ENCODE assay signal across 22 mouse cellular contexts in genomic region chr14:99313062-99313461, GRCm38 (mm10). TPM values are rescaled to one million over a fixed set of nuclear protein-coding genes. Genes with fewer than 3 reads are reported as not detected.
DNase-seq lines count a peak whose midpoint lies in the region; ATAC-seq and TF ChIP-seq lines count a peak whose summit lies in the region.
"Had no signal": no experiment of that assay in that cellular context is flagged by ENCODE, and none has a peak within 500 bp of the region (broad histone marks: within the 10 kb centered on the region; RNA-seq: fewer than 3 reads in every experiment).

No protein-coding gene starts in this region.

- 78% methylated on average over 24 of the region's 24 CpGs for WGBS in heart, embryonic 12.5 days
- WGBS in midbrain, embryonic 12.5 days: 87% methylated on average over 24 of the region's 24 CpGs
- WGBS in midbrain, postnatal 0 days: 89% methylated on average over 24 of the region's 24 CpGs
- 90% methylated on average over 24 of the region's 24 CpGs for WGBS in stomach, postnatal 0 days

- peak overlapping the region; percentile 21; the same call in 1 of the 2 replicates for H3K4me2 ChIP-seq in heart, embryonic 12.5 days
- no peak overlapping the region for H3K4me2 ChIP-seq in midbrain, embryonic 12.5 days (replicated peaks)
- H3K4me2 ChIP-seq in midbrain, postnatal 0 days (ENCODE audit: low read depth, low read length, poor library complexity, severe bottlenecking): no peak overlapping the region
- H3K4me2 ChIP-seq in stomach, postnatal 0 days (replicated peaks; ENCODE audit: low read depth): no peak overlapping the region
- H3K4me2 ChIP-seq: embryonic facial prominence, embryonic 13.5 days; forebrain, embryonic 12.5 days; hindbrain, embryonic 15.5 days had no signal

- H3K36me3 ChIP-seq in heart, embryonic 12.5 days: peaks cover 3% of the 10 kb centered on the region; the same call in 1 of the 2 replicates
- H3K36me3 ChIP-seq in midbrain, embryonic 12.5 days: peaks cover 5% of the 10 kb centered on the region; the same call in 1 of the 2 replicates
- H3K36me3 ChIP-seq in midbrain, postnatal 0 days (ENCODE audit: insufficient read depth, low read length): no peaks in the 10 kb centered on the region
- H3K36me3 ChIP-seq in G1E (replicated peaks): no peaks in the 10 kb centered on the region
- 0 out of 2 replicates have a peak, but pooled peaks cover 4% of the 10 kb centered on the region for H3K36me3 ChIP-seq in stomach, postnatal 0 days (ENCODE audit: control insufficient read depth, insufficient read depth, low read length)
- H3K36me3 ChIP-seq: forebrain, embryonic 12.5 days; hindbrain, embryonic 10.5 days; hindbrain, embryonic 15.5 days had no signal

- no peak overlapping the region for H3K9ac ChIP-seq in heart, embryonic 12.5 days
- H3K9ac ChIP-seq in midbrain, embryonic 12.5 days (replicated peaks): no peak overlapping the region
- no peak overlapping the region for H3K9ac ChIP-seq in midbrain, postnatal 0 days (replicated peaks; ENCODE audit: low read length, poor library complexity, severe bottlenecking)
- H3K9ac ChIP-seq in stomach, postnatal 0 days (ENCODE audit: low read length): no peak overlapping the region
- H3K9ac ChIP-seq: embryonic facial prominence, embryonic 13.5 days; forebrain, embryonic 12.5 days; hindbrain, embryonic 15.5 days had no signal

- no peaks in the 10 kb centered on the region for H3K9me3 ChIP-seq in heart, embryonic 12.5 days (replicated peaks)
- no peaks in the 10 kb centered on the region for H3K9me3 ChIP-seq in midbrain, embryonic 12.5 days
- no peaks in the 10 kb centered on the region for H3K9me3 ChIP-seq in midbrain, postnatal 0 days (ENCODE audit: low read length)
- H3K9me3 ChIP-seq in G1E (replicated peaks): peaks cover 48% of the 10 kb centered on the region
- no peaks in the 10 kb centered on the region for H3K9me3 ChIP-seq in stomach, postnatal 0 days (ENCODE audit: control insufficient read depth, low read length)
- H3K9me3 ChIP-seq: embryonic facial prominence, embryonic 13.5 days; heart, embryonic 10.5 days; hindbrain, embryonic 10.5 days; hindbrain, embryonic 15.5 days had no signal

- TF ChIP-seq EP300 in stomach, postnatal 0 days (optimal IDR thresholded peaks at IDR 0.05): no peak

- no peak for TF ChIP-seq CTCF in midbrain, postnatal 0 days (IDR thresholded peaks at IDR 0.05)
- TF ChIP-seq CTCF in G1E (IDR thresholded peaks at IDR 0.05; ENCODE audit: low read depth, low read length): no peak
- no peak for TF ChIP-seq CTCF in stomach, postnatal 0 days (IDR thresholded peaks at IDR 0.05; ENCODE audit: low read depth)

- DNase-seq in heart, postnatal 4 days: no peak
- DNase-seq in midbrain, postnatal 0 days (ENCODE audit: low spot score): no peak
- DNase-seq in G1E (ENCODE audit: low spot score): no peak
- no peak for DNase-seq in stomach, postnatal 0 days (ENCODE audit: low spot score)
- no peak for DNase-seq in layer of hippocampus, postnatal 10 days (ENCODE audit: low spot score in 2 of 2)
- no peak for DNase-seq in cerebellum, adult 8-10 months
- DNase-seq: adrenal gland, adult 2 months; adrenal gland, postnatal 36 days; cerebellum, adult 9-10 months; cerebellum, postnatal 25 days; gastrocnemius, postnatal 10 days; heart, adult 18-20 months; kidney, adult 11 months had no signal

- ATAC-seq in heart, embryonic 12.5 days (ENCODE audit: insufficient number of reproducible peaks, low FRiP score): no peak
- peak; percentile 16; the same call in 1 of the 2 replicates for ATAC-seq in midbrain, embryonic 12.5 days (ENCODE audit: low FRiP score, low read depth)
- ATAC-seq in midbrain, postnatal 0 days (ENCODE audit: low FRiP score): no peak
- no peak for ATAC-seq in G1E (ENCODE audit: extremely low read depth, insufficient number of reproducible peaks, low FRiP score, poor library complexity, severe bottlenecking)
- 0 out of 2 replicates have a peak, but pooled peaks have one; percentile 15 for ATAC-seq in stomach, postnatal 0 days (ENCODE audit: low FRiP score, low TSS enrichment)
- ATAC-seq: activated CD4-positive, CD25-positive, alpha-beta regulatory T cell, adult 4 months; forebrain, embryonic 16.5 days had no signal

- H3K27ac ChIP-seq in heart, embryonic 12.5 days (ENCODE audit: poor library complexity, severe bottlenecking): no peak overlapping the region
- no peak overlapping the region for H3K27ac ChIP-seq in midbrain, embryonic 12.5 days (replicated peaks)
- no peak overlapping the region for H3K27ac ChIP-seq in midbrain, postnatal 0 days (ENCODE audit: low read depth, low read length)
- no peak overlapping the region for H3K27ac ChIP-seq in stomach, postnatal 0 days (replicated peaks)
- H3K27ac ChIP-seq: embryonic facial prominence, embryonic 13.5 days; forebrain, embryonic 12.5 days; heart, embryonic 10.5 days; hindbrain, embryonic 10.5 days; hindbrain, embryonic 15.5 days had no signal

- no peaks in the 10 kb centered on the region for H3K27me3 ChIP-seq in heart, embryonic 12.5 days (replicated peaks)
- 0 out of 2 replicates have a peak, but pooled peaks cover 2% of the 10 kb centered on the region for H3K27me3 ChIP-seq in midbrain, embryonic 12.5 days
- H3K27me3 ChIP-seq in midbrain, postnatal 0 days (ENCODE audit: insufficient read depth, low read length): no peaks in the 10 kb centered on the region
- no peaks in the 10 kb centered on the region for H3K27me3 ChIP-seq in G1E (ENCODE audit: insufficient read depth, low read length)
- H3K27me3 ChIP-seq in stomach, postnatal 0 days (ENCODE audit: control insufficient read depth, insufficient read depth, low read length): no peaks in the 10 kb centered on the region
- H3K27me3 ChIP-seq: embryonic facial prominence, embryonic 13.5 days; forebrain, embryonic 12.5 days; hindbrain, embryonic 15.5 days had no signal

- H3K4me3 ChIP-seq in heart, embryonic 12.5 days: no peak overlapping the region
- no peak overlapping the region for H3K4me3 ChIP-seq in midbrain, embryonic 12.5 days
- H3K4me3 ChIP-seq in midbrain, postnatal 0 days (ENCODE audit: low read depth, low read length): no peak overlapping the region
- peak overlapping the region; percentile 13; the same call in 1 of the 2 replicates for H3K4me3 ChIP-seq in G1E (ENCODE audit: low read depth, low read length)
- no peak overlapping the region for H3K4me3 ChIP-seq in stomach, postnatal 0 days (ENCODE audit: low read depth, low read length)
- H3K4me3 ChIP-seq: embryonic facial prominence, embryonic 13.5 days; forebrain, embryonic 12.5 days; heart, embryonic 10.5 days; hindbrain, embryonic 10.5 days; hindbrain, embryonic 15.5 days had no signal

- no peaks in the 10 kb centered on the region for H3K4me1 ChIP-seq in heart, embryonic 12.5 days (replicated peaks)
- no peaks in the 10 kb centered on the region for H3K4me1 ChIP-seq in midbrain, embryonic 12.5 days
- H3K4me1 ChIP-seq in midbrain, postnatal 0 days (ENCODE audit: insufficient read depth, low read length): no peaks in the 10 kb centered on the region
- H3K4me1 ChIP-seq in G1E (ENCODE audit: insufficient read depth, low read depth, low read length): no peaks in the 10 kb centered on the region
- H3K4me1 ChIP-seq in stomach, postnatal 0 days (replicated peaks; ENCODE audit: control insufficient read depth, insufficient read depth): no peaks in the 10 kb centered on the region
- H3K4me1 ChIP-seq: embryonic facial prominence, embryonic 13.5 days; forebrain, embryonic 12.5 days; heart, embryonic 10.5 days; hindbrain, embryonic 10.5 days; hindbrain, embryonic 15.5 days had no signal

RNA-seq across cellular contexts. Expression of gene Klf5, which starts 14.6 kb away (rescaled TPM):
- 2.8 and 2.9 TPM in 2 replicates for polyA plus RNA-seq in heart, embryonic 12.5 days (2016; fragmentation: Nextera tagmentation; extraction: Ambion mirVana)
- 1 to 10 TPM; 1.5 to 1.7 TPM for total RNA-seq in heart, postnatal 4 days (2021)
- 3.9 and 4.0 TPM in 2 replicates for polyA plus RNA-seq in midbrain, embryonic 12.5 days (2016; fragmentation: Nextera tagmentation; extraction: Ambion mirVana)
- 1.8 and 3.6 TPM in 2 replicates for total RNA-seq in midbrain, postnatal 0 days (2014; rRNA removed)
- 3.8 and 4.5 TPM in 2 replicates for polyA plus RNA-seq in midbrain, postnatal 0 days (2015; fragmentation: Nextera tagmentation; extraction: Ambion mirVana)
- not detected in 2 replicates for total RNA-seq in G1E (2014; fragmentation: Nextera tagmentation)
- total RNA-seq in G1E (2017): 0.17 and 0.22 TPM in 2 replicates
- polyA plus RNA-seq in G1E (2012): not detected in 2 replicates
- polyA plus RNA-seq in stomach, postnatal 0 days (2015; fragmentation: Nextera tagmentation; extraction: Ambion mirVana): 101 and 112 TPM in 2 replicates
- total RNA-seq in layer of hippocampus, postnatal 10 days (2021): 1 to 10 TPM; 8.1 to 8.5 TPM
- polyA plus RNA-seq: activated CD4-positive, CD25-positive, alpha-beta regulatory T cell, adult 4 months had no signal

Comparison
In these comparisons a context has a peak if more than half of its experiments do, and no peak if none do; other contexts are left out.
1. ATAC-seq: peak in midbrain, embryonic 12.5 days (single experiment) and stomach, postnatal 0 days (single experiment); none in heart, embryonic 12.5 days (single experiment), midbrain, postnatal 0 days (single experiment) and G1E (single experiment).
2. RNA of gene Klf5, which starts 14.6 kb away (polyA plus RNA-seq): 101 to 112 TPM in stomach, postnatal 0 days; 3.8 to 4.5 TPM in midbrain, postnatal 0 days, 3.9 to 4.0 TPM in midbrain, embryonic 12.5 days, 2.8 to 2.9 TPM in heart, embryonic 12.5 days and not detected in G1E; every median in the first group is over 10 times any median in the second.